Mouse (Mus musculus) limb, embryonic 13.5 days (tissue): Measurements from ENCODE around the gene Fbp1. TPM values are rescaled to one million over a fixed set of nuclear protein-coding genes. Genes with fewer than 3 reads are reported as not detected.

Experiments used
- ATAC-seq: fragments of 200-750 bp; cut with Nextera tagmentation; 2 replicates; pipeline ENCODE4 v1.8.0; 2017; ENCODE audit warnings: low read depth, moderate number of reproducible peaks, moderate TSS enrichment; ENCODE audit not compliant: low FRiP score
- H3K27ac ChIP-seq: fragments of 300-500 bp; sonication (generic); 2 replicates; pipeline ENCODE4 v1.5.1; 2015; ENCODE audit warnings: inconsistent platforms, mild to moderate bottlenecking, moderate library complexity
- H3K27me3 ChIP-seq: fragments of 300-500 bp; sonication (generic); 2 replicates; pipeline ENCODE4 v1.6.1; 2015; ENCODE audit warnings: mild to moderate bottlenecking, inconsistent platforms
- H3K36me3 ChIP-seq: fragments of 300-500 bp; sonication (generic); 2 replicates; pipeline ENCODE4 v1.6.1; 2015; ENCODE audit warnings: inconsistent platforms, mild to moderate bottlenecking, moderate library complexity
- H3K4me1 ChIP-seq: fragments of 300-500 bp; sonication (generic); 2 replicates; pipeline ENCODE4 v1.6.1; 2015; ENCODE audit warnings: inconsistent platforms
- H3K4me2 ChIP-seq: fragments of 300-500 bp; sonication (generic); replicated peaks from 2 replicates; pipeline ENCODE4 v1.6.1; 2015; ENCODE audit warnings: inconsistent platforms, mild to moderate bottlenecking, moderate library complexity
- H3K4me3 ChIP-seq: fragments of 300-500 bp; sonication (generic); 2 replicates; pipeline ENCODE4 v1.5.1; 2015; ENCODE audit warnings: moderate library complexity, mild to moderate bottlenecking, inconsistent platforms
- H3K9ac ChIP-seq: fragments of 300-500 bp; sonication (generic); 2 replicates; pipeline ENCODE4 v1.6.1; 2015; ENCODE audit warnings: mild to moderate bottlenecking, inconsistent platforms
- H3K9me3 ChIP-seq: fragments of 300-500 bp; sonication (generic); 2 replicates; pipeline ENCODE4 v1.6.1; 2016; ENCODE audit warnings: inconsistent platforms
- WGBS: fragments of 180-500 bp; shearing (Covaris S2); methylation state at CpG from one replicate; pipeline ENCODE4 v1.1.7; 2015; 5-methylcytosine and 5-hydroxymethylcytosine counted together
- polyA plus RNA-seq: library from polyadenylated mRNA; unstranded; fragments of >200 nt; fragmentation: Nextera tagmentation; extraction: Ambion mirVana; gene quantifications from 2 replicates; pipeline ENCODE4 v1.2.1, GENCODE M21; 2015

Gene Fbp1
- polyA plus RNA-seq, 1 experiment from 2014 or later = 2.0 TPM

- whole genome bisulfite sequencing = 83% methylated on average over 5 of the region's 5 CpGs
- Histone ChIP-seq H3K36me3 (no peaks in the 10 kb centered on the region), H3K4me1 (peaks cover 6% of the 10 kb centered on the region), H3K4me3 (no peak overlapping the region), H3K27ac (no peak overlapping the region), H3K9ac (no peak overlapping the region), H3K9me3 (no peaks in the 10 kb centered on the region), H3K4me2 (no peak overlapping the region), H3K27me3 (peaks cover 25% of the 10 kb centered on the region)
- ATAC-seq = no peak
These were observed 5.2 kb downstream of the Fbp1 start for GRCm38 (mm10) chr13:62882856-62883255.

- peaks cover 10% of the 10 kb centered on the region; the same call in 1 of the 2 replicates for H3K27me3 ChIP-seq
- H3K4me3 ChIP-seq = no peak overlapping the region
- 79% methylated on average over 9 of the region's 9 CpGs for WGBS
- no peak overlapping the region for H3K4me2 ChIP-seq
- H3K9me3 ChIP-seq = no peaks in the 10 kb centered on the region
- no peak overlapping the region for H3K27ac ChIP-seq
- no peak for ATAC-seq
- no peak overlapping the region for H3K9ac ChIP-seq
- H3K36me3 ChIP-seq = no peaks in the 10 kb centered on the region
- H3K4me1 ChIP-seq = no peaks in the 10 kb centered on the region
These were observed 6.7 kb downstream of the Fbp1 start for GRCm38 (mm10) chr13:62881336-62881735.

GRCm38 (mm10) chr13:62879831-62880615 lies 8.1 kb downstream of the Fbp1 start:
- Histone ChIP-seq H3K27me3 (no peaks in the 10 kb centered on the region), H3K9ac (no peak overlapping the region), H3K4me3 (no peak overlapping the region), H3K4me2 (no peak overlapping the region), H3K27ac (no peak overlapping the region), H3K9me3 (no peaks in the 10 kb centered on the region), H3K36me3 (no peaks in the 10 kb centered on the region), H3K4me1 (no peaks in the 10 kb centered on the region)
- no peak for ATAC-seq
- 47% methylated on average over 8 of the region's 8 CpGs for WGBS

DNA sequence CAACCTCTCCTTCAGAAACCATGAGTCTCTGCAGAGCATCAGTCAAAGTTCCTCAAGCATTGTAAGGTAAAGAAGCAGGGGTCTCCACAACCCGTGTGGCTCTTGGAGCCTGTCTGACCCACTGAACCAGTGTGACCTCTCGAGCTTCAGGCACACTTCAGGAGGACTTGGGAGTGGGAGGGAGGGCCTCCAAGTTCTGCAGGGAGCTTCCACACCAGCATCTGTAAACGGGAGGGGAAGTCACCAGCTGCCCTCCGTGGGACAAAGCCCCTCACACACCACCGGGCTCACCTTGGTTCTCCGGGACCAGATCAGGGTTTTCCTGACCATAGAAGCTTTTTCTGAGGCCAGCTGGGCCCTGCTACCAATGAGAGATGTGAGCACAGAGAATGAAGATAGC lies 8.7 kb downstream of the Fbp1 start:
- H3K27ac ChIP-seq = no peak overlapping the region
- no peaks in the 10 kb centered on the region for H3K36me3 ChIP-seq
- 47% methylated on average over 6 of the region's 6 CpGs for WGBS
- H3K9ac ChIP-seq = no peak overlapping the region
- H3K4me1 ChIP-seq = no peaks in the 10 kb centered on the region
- no peak overlapping the region for H3K4me2 ChIP-seq
- no peaks in the 10 kb centered on the region for H3K9me3 ChIP-seq
- H3K4me3 ChIP-seq = no peak overlapping the region
- no peaks in the 10 kb centered on the region for H3K27me3 ChIP-seq
- no peak for ATAC-seq

GRCm38 (mm10) chr13:62877247-62877646 lies 10.8 kb downstream of the Fbp1 start:
- 8% methylated on average over 5 of the region's 5 CpGs for WGBS
- no peaks in the 10 kb centered on the region for H3K36me3 ChIP-seq
- H3K27me3 ChIP-seq = no peaks in the 10 kb centered on the region
- H3K27ac ChIP-seq = no peak overlapping the region
- ATAC-seq = no peak
- H3K4me2 ChIP-seq = no peak overlapping the region
- no peak overlapping the region for H3K4me3 ChIP-seq
- no peaks in the 10 kb centered on the region for H3K4me1 ChIP-seq
- H3K9ac ChIP-seq = no peak overlapping the region
- no peaks in the 10 kb centered on the region for H3K9me3 ChIP-seq

DNA sequence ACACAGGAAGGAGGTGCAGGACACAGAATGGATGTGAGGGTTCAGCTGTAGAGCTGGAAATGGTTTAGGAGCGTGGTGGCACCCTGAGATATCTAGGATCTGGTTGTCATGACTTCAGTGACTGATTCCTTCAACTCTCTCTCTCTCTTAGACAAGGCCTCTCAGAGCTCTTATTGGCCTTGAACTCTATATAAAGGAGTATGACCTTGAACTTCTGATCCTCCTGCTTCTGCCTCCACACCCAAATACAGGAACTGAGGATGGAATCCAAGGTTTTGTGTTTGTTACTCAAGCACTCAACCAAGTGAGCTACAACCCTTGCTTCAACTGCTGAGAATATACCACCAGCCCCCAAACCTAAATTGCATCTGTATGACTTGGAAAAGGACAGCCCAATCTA lies 12.0 kb downstream of the Fbp1 start:
- no peaks in the 10 kb centered on the region for H3K36me3 ChIP-seq
- no peaks in the 10 kb centered on the region for H3K9me3 ChIP-seq
- no peaks in the 10 kb centered on the region for H3K27me3 ChIP-seq
- no peak overlapping the region for H3K27ac ChIP-seq
- no peak overlapping the region for H3K4me3 ChIP-seq
- H3K9ac ChIP-seq = no peak overlapping the region
- H3K4me1 ChIP-seq = no peaks in the 10 kb centered on the region
- 77% methylated on average over 1 of the region's 1 CpGs for WGBS
- ATAC-seq = no peak
- H3K4me2 ChIP-seq = no peak overlapping the region

GRCm38 (mm10) chr13:62872252-62872651 lies 15.8 kb downstream of the Fbp1 start:
- Histone ChIP-seq H3K4me3 (no peak overlapping the region), H3K4me1 (0 out of 2 replicates have a peak, but pooled peaks cover 5% of the 10 kb centered on the region), H3K4me2 (no peak overlapping the region), H3K27me3 (no peaks in the 10 kb centered on the region), H3K36me3 (no peaks in the 10 kb centered on the region), H3K27ac (no peak overlapping the region), H3K9me3 (no peaks in the 10 kb centered on the region), H3K9ac (no peak overlapping the region)
- 71% methylated on average over 3 of the region's 3 CpGs for WGBS
- no peak for ATAC-seq

DNA sequence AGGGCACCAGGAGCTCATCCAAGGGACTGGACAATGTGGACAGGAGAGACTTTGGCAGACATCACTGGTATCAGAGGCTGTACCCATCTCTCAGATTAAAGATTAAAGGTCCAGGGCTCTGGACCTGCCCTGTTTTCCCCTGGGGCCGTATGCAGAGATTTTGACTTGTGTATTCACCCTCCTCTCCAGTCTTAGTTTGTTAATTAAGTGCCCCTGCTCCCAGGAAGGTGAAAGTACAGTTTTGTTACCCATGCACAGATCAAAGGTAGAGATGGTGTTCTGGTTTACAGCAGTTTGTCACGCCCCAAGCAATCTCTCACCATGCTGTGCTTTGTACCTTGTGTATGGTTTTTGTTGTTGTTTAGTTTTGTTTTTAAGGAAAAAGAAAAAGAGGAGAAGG lies 17.5 kb downstream of the Fbp1 start:
- ATAC-seq = no peak
- no peaks in the 10 kb centered on the region for H3K9me3 ChIP-seq
- H3K4me3 ChIP-seq = no peak overlapping the region
- 65% methylated on average over 2 of the region's 2 CpGs for WGBS
- no peak overlapping the region for H3K4me2 ChIP-seq
- no peaks in the 10 kb centered on the region for H3K27me3 ChIP-seq
- no peak overlapping the region for H3K27ac ChIP-seq
- no peaks in the 10 kb centered on the region for H3K36me3 ChIP-seq
- no peak overlapping the region for H3K9ac ChIP-seq
- peaks cover 19% of the 10 kb centered on the region for H3K4me1 ChIP-seq

GRCm38 (mm10) chr13:62866817-62867216 lies 21.3 kb downstream of the Fbp1 start:
- Histone ChIP-seq H3K36me3 (no peaks in the 10 kb centered on the region), H3K27me3 (no peaks in the 10 kb centered on the region), H3K4me1 (peaks cover 35% of the 10 kb centered on the region), H3K27ac (peak overlapping the region; percentile 94), H3K9ac (no peak overlapping the region), H3K9me3 (no peaks in the 10 kb centered on the region), H3K4me3 (no peak overlapping the region), H3K4me2 (no peak overlapping the region)
- 53% methylated on average over 4 of the region's 4 CpGs for WGBS
- ATAC-seq = 0 out of 2 replicates have a peak, but pooled peaks have one; percentile 17

- peaks cover 35% of the 10 kb centered on the region for H3K4me1 ChIP-seq
- H3K4me2 ChIP-seq = peak overlapping the region; percentile 25
- H3K9ac ChIP-seq = no peak overlapping the region
- 33% methylated on average over 11 of the region's 11 CpGs for WGBS
- H3K27me3 ChIP-seq = no peaks in the 10 kb centered on the region
- H3K4me3 ChIP-seq = no peak overlapping the region
- H3K9me3 ChIP-seq = no peaks in the 10 kb centered on the region
- ATAC-seq = peak; percentile 89
- H3K27ac ChIP-seq = peak overlapping the region; percentile 94
- no peaks in the 10 kb centered on the region for H3K36me3 ChIP-seq
These were observed 22.3 kb downstream of the Fbp1 start for GRCm38 (mm10) chr13:62865651-62866315.

GRCm38 (mm10) chr13:62863771-62864170 lies 24.3 kb downstream of the Fbp1 start:
- Histone ChIP-seq H3K9me3 (no peaks in the 10 kb centered on the region), H3K27me3 (no peaks in the 10 kb centered on the region), H3K4me1 (peaks cover 35% of the 10 kb centered on the region), H3K4me2 (no peak overlapping the region), H3K27ac (no peak overlapping the region), H3K9ac (no peak overlapping the region), H3K36me3 (no peaks in the 10 kb centered on the region), H3K4me3 (no peak overlapping the region)
- ATAC-seq = no peak
- 75% methylated on average over 6 of the region's 6 CpGs for WGBS

GRCm38 (mm10) chr13:62862875-62863274 lies 25.2 kb downstream of the Fbp1 start:
- Histone ChIP-seq H3K27ac (no peak overlapping the region), H3K36me3 (no peaks in the 10 kb centered on the region), H3K4me2 (no peak overlapping the region), H3K9ac (no peak overlapping the region), H3K9me3 (no peaks in the 10 kb centered on the region), H3K4me3 (no peak overlapping the region), H3K4me1 (peaks cover 40% of the 10 kb centered on the region), H3K27me3 (no peaks in the 10 kb centered on the region)
- no peak for ATAC-seq
- WGBS = 90% methylated on average over 3 of the region's 3 CpGs
